Mouse (Mus musculus) testis, adult 2 months (tissue): Measurements from ENCODE around the gene Golt1a. TPM values are rescaled to one million over a fixed set of nuclear protein-coding genes. Genes with fewer than 3 reads are reported as not detected.

Experiments
- H3K27ac ChIP-seq: fragments of 200-500 bp; 2 replicates; pipeline ENCODE4 v1.5.1; 2012; ENCODE audit warnings: low read depth, low read length; ENCODE audit not compliant: control insufficient read depth, insufficient read depth
- H3K27me3 ChIP-seq: fragments of 200-500 bp; 2 replicates; pipeline ENCODE4 v1.6.1; 2012; ENCODE audit warnings: mild to moderate bottlenecking, low read length, moderate library complexity; ENCODE audit not compliant: control insufficient read depth, insufficient read depth
- H3K36me3 ChIP-seq: fragments of 200-500 bp; 2 replicates; pipeline ENCODE4 v1.6.1; 2012; ENCODE audit warnings: mild to moderate bottlenecking, low read length; ENCODE audit not compliant: control insufficient read depth, insufficient read depth
- H3K4me1 ChIP-seq: fragments of 200-500 bp; 2 replicates; pipeline ENCODE4 v1.6.1; 2012; ENCODE audit warnings: low read length; ENCODE audit not compliant: control insufficient read depth, insufficient read depth
- H3K4me3 ChIP-seq: fragments of 200-500 bp; 2 replicates; pipeline ENCODE4 v1.5.1; 2012; ENCODE audit warnings: low read depth, mild to moderate bottlenecking, low read length, moderate library complexity, mixed read lengths; ENCODE audit not compliant: control insufficient read depth
- CTCF ChIP-seq: fragments of 200-500 bp; IDR thresholded peaks from 2 replicates; pipeline ENCODE4 v1.5.1; 2012; ENCODE audit warnings: low read depth, mild to moderate bottlenecking, inconsistent platforms, low read length, moderate library complexity; ENCODE audit not compliant: control insufficient read depth, insufficient read depth, insufficient replicate concordance
- POLR2A ChIP-seq: fragments of 200-500 bp; IDR thresholded peaks from 2 replicates; pipeline ENCODE4 v1.6.1; 2012; ENCODE audit warnings: low read depth, mild to moderate bottlenecking, inconsistent platforms, low read length, moderate library complexity; ENCODE audit not compliant: control insufficient read depth
- polyA plus RNA-seq: library from polyadenylated mRNA; depleted of rRNA; stranded (reverse); fragments of >200 nt; gene quantifications from 2 replicates; pipeline ENCODE4 v1.2.3, GENCODE M21; 2012

The Golt1a gene
- polyA plus RNA-seq, 1 experiment = not detected

GRCm38 (mm10) chr1:133268503-133268902 lies 41.1 kb upstream of the Golt1a start:
- no peaks in the 10 kb centered on the region for H3K36me3 ChIP-seq
- H3K27me3 ChIP-seq = no peaks in the 10 kb centered on the region
- TF ChIP-seq CTCF = no peak
- 0 out of 2 replicates have a peak, but pooled peaks have one; percentile 14 for TF ChIP-seq POLR2A
- H3K4me3 ChIP-seq = no peak overlapping the region
- H3K4me1 ChIP-seq = no peaks in the 10 kb centered on the region; the same call in none of the 2 replicates
- H3K27ac ChIP-seq = no peak overlapping the region

GRCm38 (mm10) chr1:133270336-133270735 lies 39.3 kb upstream of the Golt1a start:
- H3K36me3 ChIP-seq = no peaks in the 10 kb centered on the region

GRCm38 (mm10) chr1:133274163-133274562 lies 35.4 kb upstream of the Golt1a start:
- TF ChIP-seq POLR2A = no peak
- TF ChIP-seq CTCF = no peak
- H3K4me3 ChIP-seq = no peak overlapping the region
- H3K36me3 ChIP-seq = no peaks in the 10 kb centered on the region

More at GRCm38 (mm10) chr1:133270336-133270735, 39.3 kb upstream of the Golt1a start:
- H3K27ac ChIP-seq = no peak overlapping the region
- no peaks in the 10 kb centered on the region for H3K27me3 ChIP-seq
- TF ChIP-seq CTCF = no peak
- no peak for TF ChIP-seq POLR2A
- H3K4me3 ChIP-seq = no peak overlapping the region
- H3K4me1 ChIP-seq = no peaks in the 10 kb centered on the region

GRCm38 (mm10) chr1:133276983-133277382 lies 32.6 kb upstream of the Golt1a start:
- Histone ChIP-seq H3K27ac (no peak overlapping the region), H3K36me3 (no peaks in the 10 kb centered on the region), H3K4me1 (no peaks in the 10 kb centered on the region), H3K27me3 (no peaks in the 10 kb centered on the region), H3K4me3 (no peak overlapping the region)
- TF ChIP-seq POLR2A (no peak), CTCF (no peak)

More at GRCm38 (mm10) chr1:133274163-133274562, 35.4 kb upstream of the Golt1a start:
- no peaks in the 10 kb centered on the region for H3K27me3 ChIP-seq
- no peak overlapping the region for H3K27ac ChIP-seq
- H3K4me1 ChIP-seq = no peaks in the 10 kb centered on the region

- no peaks in the 10 kb centered on the region for H3K36me3 ChIP-seq
- no peaks in the 10 kb centered on the region for H3K27me3 ChIP-seq
- H3K4me1 ChIP-seq = no peaks in the 10 kb centered on the region
- TF ChIP-seq CTCF (no peak), POLR2A (no peak)
- no peak overlapping the region for H3K27ac ChIP-seq
- no peak overlapping the region for H3K4me3 ChIP-seq
Measured at GRCm38 (mm10) chr1:133278539-133278938, 31.1 kb upstream of the Golt1a start.

DNA sequence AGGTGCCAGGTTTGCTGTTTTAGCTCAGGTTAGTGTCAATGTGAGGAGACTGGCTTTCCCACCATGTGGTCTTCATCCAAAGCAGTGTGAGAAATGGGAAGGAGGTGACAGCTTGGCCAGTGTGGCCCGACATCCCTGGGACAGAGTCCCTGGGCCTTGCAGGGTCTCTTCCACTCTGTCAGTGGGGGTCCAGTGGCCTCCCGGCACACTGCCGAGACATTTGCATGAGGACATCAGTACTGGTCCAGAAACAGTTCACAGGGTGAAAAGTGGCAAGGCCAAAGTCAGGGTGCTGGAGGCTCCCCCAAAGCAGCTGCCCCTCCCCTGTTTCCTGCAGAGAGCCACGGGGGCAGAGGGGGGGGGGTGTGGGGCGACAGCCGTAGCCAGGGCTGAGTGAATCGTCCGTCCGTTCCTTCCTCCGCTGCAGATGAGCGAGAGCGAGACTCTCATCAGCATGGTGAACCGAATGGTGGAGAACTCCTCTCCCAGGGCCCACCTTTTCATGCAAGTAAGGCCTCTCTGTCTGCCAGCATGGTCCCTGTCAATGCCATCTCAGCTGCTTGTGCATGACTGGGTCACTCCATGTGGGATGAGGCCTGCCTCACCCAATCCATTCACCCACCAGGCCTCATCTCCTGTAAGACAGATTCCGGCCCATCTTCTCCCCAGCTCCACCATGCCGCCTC lies 30.5 kb upstream of the Golt1a start:
- no peak overlapping the region for H3K4me3 ChIP-seq
- no peaks in the 10 kb centered on the region for H3K4me1 ChIP-seq
- TF ChIP-seq POLR2A (no peak), CTCF (no peak)
- H3K36me3 ChIP-seq = no peaks in the 10 kb centered on the region
- no peaks in the 10 kb centered on the region for H3K27me3 ChIP-seq
- H3K27ac ChIP-seq = no peak overlapping the region

- H3K4me1 ChIP-seq = no peaks in the 10 kb centered on the region
- TF ChIP-seq CTCF (no peak), POLR2A (no peak)
Measured at GRCm38 (mm10) chr1:133279632-133280093, 29.9 kb upstream of the Golt1a start.

DNA sequence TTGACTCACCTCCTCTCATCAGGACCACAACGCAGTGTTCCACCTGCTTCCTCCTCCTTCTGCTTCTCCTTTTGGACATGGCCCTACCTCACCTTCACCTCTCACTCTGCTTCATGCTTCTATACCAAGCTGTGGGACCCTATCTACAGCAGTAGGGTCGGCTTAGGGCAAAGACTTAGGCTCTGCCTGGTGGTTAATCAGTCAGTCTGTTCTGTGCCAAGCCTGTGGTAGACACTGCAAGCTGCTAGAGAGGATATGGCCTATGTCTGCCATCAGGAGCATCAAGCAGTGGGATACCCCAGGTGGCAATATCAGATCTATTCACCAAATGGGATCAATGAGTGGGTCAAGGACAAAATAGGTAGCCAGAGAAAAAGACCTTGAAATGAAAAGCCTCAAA lies 29.1 kb upstream of the Golt1a start:
- Histone ChIP-seq H3K36me3 (no peaks in the 10 kb centered on the region), H3K4me3 (no peak overlapping the region), H3K4me1 (no peaks in the 10 kb centered on the region), H3K27me3 (no peaks in the 10 kb centered on the region), H3K27ac (no peak overlapping the region)
- no peak for TF ChIP-seq POLR2A
- no peak for TF ChIP-seq CTCF

More at GRCm38 (mm10) chr1:133279632-133280093, 29.9 kb upstream of the Golt1a start:
- no peaks in the 10 kb centered on the region for H3K27me3 ChIP-seq
- H3K27ac ChIP-seq = no peak overlapping the region
- no peaks in the 10 kb centered on the region for H3K36me3 ChIP-seq
- no peak overlapping the region for H3K4me3 ChIP-seq
